Mouse (Mus musculus): ENCODE data around the gene Tmem238. TPM values are rescaled to one million over a fixed set of nuclear protein-coding genes. Genes with fewer than 3 reads are reported as not detected.
"Not testable (repeated sequence)": the region's sequence is repeated elsewhere in the genome, so short reads cannot be mapped to it uniquely, and the experiment has no call there.

Tmem238 gene
- polyA plus RNA-seq (2015; fragmentation: Nextera tagmentation; extraction: Ambion mirVana) = 2.5 and 3.0 TPM in 2 replicates

GRCm38 (mm10) chr7:4789436-4789935 lies at the start of gene Tmem238:
Tmem238 (minus strand) TSS chr7:4789656.
- 9% methylated on average over 40 of the region's 40 CpGs for WGBS
- peaks cover 26% of the 10 kb centered on the region for H3K4me1 ChIP-seq (replicated peaks)
- peak within 1 kb of the TSS; percentile 90 for H3K4me2 ChIP-seq (replicated peaks)
- peaks cover 23% of the 10 kb centered on the region; the same call in 1 of the 2 replicates for H3K27me3 ChIP-seq
- H3K9ac ChIP-seq (replicated peaks) = peak within 1 kb of the TSS; percentile 81
- H3K4me3 ChIP-seq (replicated peaks) = peak within 1 kb of the TSS; percentile 55
- peak within 1 kb of the TSS; percentile 58 for H3K27ac ChIP-seq
- no peaks in the 10 kb centered on the region for H3K9me3 ChIP-seq
- H3K36me3 ChIP-seq = peaks cover 8% of the 10 kb centered on the region
- ATAC-seq = no peak

- no peak for ATAC-seq
Observed at GRCm38 (mm10) chr7:4837639-4838038, 48.2 kb upstream of the Tmem238 start.

GRCm38 (mm10) chr7:4836351-4836792 lies 46.9 kb upstream of the Tmem238 start:
- Histone ChIP-seq H3K27ac (peak overlapping the region; percentile 89), H3K9me3 (no peaks in the 10 kb centered on the region), H3K4me2 (replicated peaks) (peak overlapping the region; percentile 76), H3K9ac (replicated peaks) (peak overlapping the region; percentile 84), H3K4me1 (replicated peaks) (peaks cover 15% of the 10 kb centered on the region), H3K27me3 (peaks cover 51% of the 10 kb centered on the region), H3K4me3 (replicated peaks) (peak overlapping the region; percentile 57), H3K36me3 (peaks cover 3% of the 10 kb centered on the region; the same call in 1 of the 2 replicates)
- peak; percentile 94 for ATAC-seq
- under 1% methylated on average over 46 of the region's 51 CpGs for WGBS

More at GRCm38 (mm10) chr7:4837639-4838038, 48.2 kb upstream of the Tmem238 start:
- Histone ChIP-seq H3K9me3 (no peaks in the 10 kb centered on the region), H3K4me3 (replicated peaks) (no peak overlapping the region), H3K27ac (no peak overlapping the region), H3K4me2 (replicated peaks) (no peak overlapping the region), H3K27me3 (peaks cover 56% of the 10 kb centered on the region), H3K36me3 (peaks cover 3% of the 10 kb centered on the region; the same call in 1 of the 2 replicates), H3K4me1 (replicated peaks) (peaks cover 27% of the 10 kb centered on the region), H3K9ac (replicated peaks) (no peak overlapping the region)
- 22% methylated on average over 1 of the region's 1 CpGs for whole genome bisulfite sequencing

GRCm38 (mm10) chr7:4835631-4836327 lies 46.3 kb upstream of the Tmem238 start:
- WGBS = 7% methylated on average over 29 of the region's 34 CpGs
- peak; percentile 78; the same call in 1 of the 2 replicates for ATAC-seq
- no peaks in the 10 kb centered on the region for H3K9me3 ChIP-seq
- H3K36me3 ChIP-seq = peaks cover 3% of the 10 kb centered on the region; the same call in 1 of the 2 replicates
- peaks cover 15% of the 10 kb centered on the region for H3K4me1 ChIP-seq (replicated peaks)
- H3K9ac ChIP-seq (replicated peaks) = peak overlapping the region; percentile 84
- H3K4me3 ChIP-seq (replicated peaks) = peak overlapping the region; percentile 57
- H3K27ac ChIP-seq = peak overlapping the region; percentile 89
- H3K27me3 ChIP-seq = peaks cover 56% of the 10 kb centered on the region
- H3K4me2 ChIP-seq (replicated peaks) = peak overlapping the region; percentile 76

GRCm38 (mm10) chr7:4830476-4830875 lies 41.0 kb upstream of the Tmem238 start:
- no peak overlapping the region for H3K9ac ChIP-seq (replicated peaks)
- H3K27me3 ChIP-seq = peaks cover 47% of the 10 kb centered on the region
- 8% methylated on average over 12 of the region's 12 CpGs for WGBS
- H3K9me3 ChIP-seq = no peaks in the 10 kb centered on the region
- H3K4me2 ChIP-seq (replicated peaks) = no peak overlapping the region
- H3K4me1 ChIP-seq (replicated peaks) = peaks cover 3% of the 10 kb centered on the region; the same call in 1 of the 2 replicates
- H3K4me3 ChIP-seq (replicated peaks) = no peak overlapping the region
- no peak overlapping the region for H3K27ac ChIP-seq
- no peak for ATAC-seq
- H3K36me3 ChIP-seq = peaks cover 37% of the 10 kb centered on the region

- H3K9me3 ChIP-seq = no peaks in the 10 kb centered on the region
- peaks cover 14% of the 10 kb centered on the region for H3K27me3 ChIP-seq
- H3K4me1 ChIP-seq (replicated peaks) = no peaks in the 10 kb centered on the region
- H3K9ac ChIP-seq (replicated peaks) = no peak overlapping the region
- no peak overlapping the region for H3K4me3 ChIP-seq (replicated peaks)
- no peak overlapping the region for H3K27ac ChIP-seq
- 60% methylated on average over 4 of the region's 4 CpGs for WGBS
- no peak overlapping the region for H3K4me2 ChIP-seq (replicated peaks)
- peaks cover 34% of the 10 kb centered on the region for H3K36me3 ChIP-seq
- no peak for ATAC-seq
Observed at GRCm38 (mm10) chr7:4825365-4825764, 35.9 kb upstream of the Tmem238 start.

GRCm38 (mm10) chr7:4822162-4822907 lies 32.9 kb upstream of the Tmem238 start:
- ATAC-seq = no peak
- Histone ChIP-seq H3K27me3 (no peaks in the 10 kb centered on the region), H3K4me1 (replicated peaks) (no peaks in the 10 kb centered on the region), H3K36me3 (peaks cover 6% of the 10 kb centered on the region; the same call in 1 of the 2 replicates), H3K4me3 (replicated peaks) (no peak overlapping the region), H3K4me2 (replicated peaks) (no peak overlapping the region), H3K27ac (no peak overlapping the region), H3K9me3 (no peaks in the 10 kb centered on the region), H3K9ac (replicated peaks) (no peak overlapping the region)
- 70% methylated on average over 6 of the region's 6 CpGs for WGBS

GRCm38 (mm10) chr7:4821690-4822089 lies 32.2 kb upstream of the Tmem238 start:
- H3K27ac ChIP-seq = no peak overlapping the region

GRCm38 (mm10) chr7:4820925-4821324 lies 31.5 kb upstream of the Tmem238 start:
- H3K4me3 ChIP-seq (replicated peaks); H3K36me3 ChIP-seq; ATAC-seq; H3K9me3 ChIP-seq; H3K27me3 ChIP-seq; H3K4me1 ChIP-seq (replicated peaks); H3K27ac ChIP-seq; H3K9ac ChIP-seq (replicated peaks); H3K4me2 ChIP-seq (replicated peaks): not testable (repeated sequence)
- WGBS = 91% methylated on average over 7 of the region's 7 CpGs

More at GRCm38 (mm10) chr7:4821690-4822089, 32.2 kb upstream of the Tmem238 start:
- no peaks in the 10 kb centered on the region for H3K9me3 ChIP-seq
- H3K9ac ChIP-seq (replicated peaks) = no peak overlapping the region
- H3K4me1 ChIP-seq (replicated peaks) = no peaks in the 10 kb centered on the region
- no peaks in the 10 kb centered on the region for H3K27me3 ChIP-seq
- 83% methylated on average over 4 of the region's 4 CpGs for WGBS
- H3K4me2 ChIP-seq (replicated peaks) = no peak overlapping the region
- H3K36me3 ChIP-seq = peaks cover 4% of the 10 kb centered on the region; the same call in 1 of the 2 replicates
- ATAC-seq = no peak
- H3K4me3 ChIP-seq (replicated peaks) = no peak overlapping the region

GRCm38 (mm10) chr7:4816559-4816958 lies 27.1 kb upstream of the Tmem238 start:
- ATAC-seq = no peak
- no peak overlapping the region for H3K9ac ChIP-seq (replicated peaks)
- peaks cover 8% of the 10 kb centered on the region for H3K4me1 ChIP-seq (replicated peaks)
- no peak overlapping the region for H3K27ac ChIP-seq
- no peak overlapping the region for H3K4me3 ChIP-seq (replicated peaks)
- H3K36me3 ChIP-seq = no peaks in the 10 kb centered on the region
- no peaks in the 10 kb centered on the region for H3K9me3 ChIP-seq
- no peak overlapping the region for H3K4me2 ChIP-seq (replicated peaks)
- no peaks in the 10 kb centered on the region for H3K27me3 ChIP-seq

- H3K27me3 ChIP-seq = no peaks in the 10 kb centered on the region
- WGBS = 24% methylated on average over 8 of the region's 8 CpGs
Observed at GRCm38 (mm10) chr7:4813105-4813791, 23.8 kb upstream of the Tmem238 start.

More at GRCm38 (mm10) chr7:4813105-4813791, 23.8 kb upstream of the Tmem238 start:
- peak overlapping the region; percentile 61 for H3K4me2 ChIP-seq (replicated peaks)
- H3K9ac ChIP-seq (replicated peaks) = peak overlapping the region; percentile 56
- H3K27ac ChIP-seq = peak overlapping the region; percentile 68
- H3K36me3 ChIP-seq = peaks cover 18% of the 10 kb centered on the region
- ATAC-seq = no peak
- H3K4me3 ChIP-seq (replicated peaks) = peak overlapping the region; percentile 79
- peaks cover 31% of the 10 kb centered on the region for H3K4me1 ChIP-seq (replicated peaks)
- H3K9me3 ChIP-seq = no peaks in the 10 kb centered on the region
